Mouse (Mus musculus): ENCODE data around the gene Tdrd5.

- TF ChIP-seq POLR2A (IDR thresholded peaks at IDR 0.05; ENCODE audit: control insufficient read depth in 1 of 2, insufficient read depth in 1 of 2, low read depth in 1 of 2, low read length in 2 of 2, poor library complexity in 1 of 2) (no peak), USF2 (IDR thresholded peaks at IDR 0.05; ENCODE audit: borderline replicate concordance in 1 of 2, insufficient read depth in 1 of 2, low read depth in 1 of 2, low read length in 2 of 2) (no peak), MAFK (IDR thresholded peaks at IDR 0.05; ENCODE audit: borderline replicate concordance, low read depth, low read length) (no peak), CTCF (IDR thresholded peaks at IDR 0.05 in 2 of 3, conservative IDR thresholded peaks at IDR 0.05 in 1 of 3; ENCODE audit: control insufficient read depth in 1 of 3, insufficient read depth in 1 of 3, low read depth in 2 of 3, low read length in 3 of 3, poor library complexity in 1 of 3, severe bottlenecking in 1 of 3) (no peak), MYC (IDR thresholded peaks at IDR 0.05; ENCODE audit: low read depth, low read length) (no peak), SIN3A (IDR thresholded peaks at IDR 0.05; ENCODE audit: low read length) (no peak), E2F4 (IDR thresholded peaks at IDR 0.05; ENCODE audit: borderline replicate concordance, low read depth, low read length) (no peak), MYB (IDR thresholded peaks at IDR 0.05; ENCODE audit: low read depth, low read length) (no peak), JUND (IDR thresholded peaks at IDR 0.05; ENCODE audit: low read depth, low read length) (no peak)
Measured at GRCm38 (mm10) chr1:156349031-156349430, 45.6 kb upstream of the Tdrd5 start.

All from MEL (cell line).